Mouse (Mus musculus): ENCODE measurements around the gene 2510039O18Rik. TPM values are rescaled to one million over a fixed set of nuclear protein-coding genes. Genes with fewer than 3 reads are reported as not detected.

The 2510039O18Rik gene
- polyA plus RNA-seq (2012; ENCODE audit: insufficient read depth, insufficient read length, missing spikeins), result 18.7 and 19.7 TPM in 2 replicates

- Histone ChIP-seq H3K27ac (replicated peaks; ENCODE audit: low read depth, low read length) (peak within 1 kb of the TSS; percentile 53), H3K4me1 (ENCODE audit: control insufficient read depth, insufficient read depth, insufficient read length, low read length) (peaks cover 22% of the 10 kb centered on the region), H3K4me3 (ENCODE audit: insufficient read depth, low read depth, low read length) (peak within 1 kb of the TSS; percentile 79)
Measured at GRCm38 (mm10) chr4:147940576-147941044, at the start of gene 2510039O18Rik. TSS of gene 2510039O18Rik (plus strand) at chr4:147940895.

- Histone ChIP-seq H3K4me3 (ENCODE audit: insufficient read depth, low read depth, low read length) (no peak overlapping the region), H3K27ac (replicated peaks; ENCODE audit: low read depth, low read length) (peak overlapping the region; percentile 19), H3K4me1 (ENCODE audit: control insufficient read depth, insufficient read depth, insufficient read length, low read length) (peaks cover 9% of the 10 kb centered on the region)
Measured at GRCm38 (mm10) chr4:147895815-147896330, 44.8 kb upstream of the 2510039O18Rik start.

GRCm38 (mm10) chr4:147896411-147896810 is 44.3 kb upstream of the 2510039O18Rik start:
- H3K27ac ChIP-seq (replicated peaks; ENCODE audit: low read depth, low read length), result peak overlapping the region; percentile 83
- H3K4me3 ChIP-seq (ENCODE audit: insufficient read depth, low read depth, low read length), result no peak overlapping the region
- H3K4me1 ChIP-seq (ENCODE audit: control insufficient read depth, insufficient read depth, insufficient read length, low read length), result peaks cover 9% of the 10 kb centered on the region

GRCm38 (mm10) chr4:147897348-147897747 is 43.3 kb upstream of the 2510039O18Rik start:
- Histone ChIP-seq H3K4me3 (ENCODE audit: insufficient read depth, low read depth, low read length) (no peak overlapping the region), H3K27ac (replicated peaks; ENCODE audit: low read depth, low read length) (peak overlapping the region; percentile 83), H3K4me1 (ENCODE audit: control insufficient read depth, insufficient read depth, insufficient read length, low read length) (peaks cover 9% of the 10 kb centered on the region)

GRCm38 (mm10) chr4:147900452-147900851 is 40.2 kb upstream of the 2510039O18Rik start:
- Histone ChIP-seq H3K27ac (replicated peaks; ENCODE audit: low read depth, low read length) (no peak overlapping the region; the same call in 1 of the 2 replicates), H3K4me3 (ENCODE audit: insufficient read depth, low read depth, low read length) (no peak overlapping the region), H3K4me1 (ENCODE audit: control insufficient read depth, insufficient read depth, insufficient read length, low read length) (peaks cover 12% of the 10 kb centered on the region)

GRCm38 (mm10) chr4:147902906-147903500 is 37.7 kb upstream of the 2510039O18Rik start:
- peaks cover 8% of the 10 kb centered on the region for H3K4me1 ChIP-seq (ENCODE audit: control insufficient read depth, insufficient read depth, insufficient read length, low read length)
- H3K4me3 ChIP-seq (ENCODE audit: insufficient read depth, low read depth, low read length), result peak overlapping the region; percentile 69
- H3K27ac ChIP-seq (replicated peaks; ENCODE audit: low read depth, low read length), result peak overlapping the region; percentile 97

- H3K4me3 ChIP-seq (ENCODE audit: insufficient read depth, low read depth, low read length), result peak overlapping the region; percentile 69
- H3K4me1 ChIP-seq (ENCODE audit: control insufficient read depth, insufficient read depth, insufficient read length, low read length), result peaks cover 6% of the 10 kb centered on the region
- H3K27ac ChIP-seq (replicated peaks; ENCODE audit: low read depth, low read length), result peak overlapping the region; percentile 97
Measured at GRCm38 (mm10) chr4:147903601-147904000, 37.1 kb upstream of the 2510039O18Rik start.

GRCm38 (mm10) chr4:147904313-147905089 is 36.2 kb upstream of the 2510039O18Rik start, which contains the start of gene Mfn2:
TSS of gene Mfn2 (minus strand) at chr4:147904704.
- peak within 1 kb of the TSS; percentile 69 for H3K4me3 ChIP-seq (ENCODE audit: insufficient read depth, low read depth, low read length)
- peak within 1 kb of the TSS; percentile 97 for H3K27ac ChIP-seq (replicated peaks; ENCODE audit: low read depth, low read length)
- peaks cover 5% of the 10 kb centered on the region for H3K4me1 ChIP-seq (ENCODE audit: control insufficient read depth, insufficient read depth, insufficient read length, low read length)

GRCm38 (mm10) chr4:147905090-147905659 is 35.5 kb upstream of the 2510039O18Rik start:
- Histone ChIP-seq H3K4me3 (ENCODE audit: insufficient read depth, low read depth, low read length) (peak overlapping the region; percentile 37), H3K27ac (replicated peaks; ENCODE audit: low read depth, low read length) (peak overlapping the region; percentile 67), H3K4me1 (ENCODE audit: control insufficient read depth, insufficient read depth, insufficient read length, low read length) (peaks cover 5% of the 10 kb centered on the region)

GRCm38 (mm10) chr4:147906230-147906629 is 34.5 kb upstream of the 2510039O18Rik start:
- H3K4me1 ChIP-seq (ENCODE audit: control insufficient read depth, insufficient read depth, insufficient read length, low read length), result peaks cover 5% of the 10 kb centered on the region
- peak overlapping the region; percentile 67 for H3K27ac ChIP-seq (replicated peaks; ENCODE audit: low read depth, low read length)
- no peak overlapping the region for H3K4me3 ChIP-seq (ENCODE audit: insufficient read depth, low read depth, low read length)

GRCm38 (mm10) chr4:147909486-147909885 is 31.2 kb upstream of the 2510039O18Rik start:
- H3K27ac ChIP-seq (replicated peaks; ENCODE audit: low read depth, low read length), result no peak overlapping the region
- peaks cover 2% of the 10 kb centered on the region for H3K4me1 ChIP-seq (ENCODE audit: control insufficient read depth, insufficient read depth, insufficient read length, low read length)
- H3K4me3 ChIP-seq (ENCODE audit: insufficient read depth, low read depth, low read length), result no peak overlapping the region

- no peak overlapping the region for H3K4me3 ChIP-seq (ENCODE audit: insufficient read depth, low read depth, low read length)
- no peak overlapping the region for H3K27ac ChIP-seq (replicated peaks; ENCODE audit: low read depth, low read length)
- no peaks in the 10 kb centered on the region; the same call in 1 of the 2 replicates for H3K4me1 ChIP-seq (ENCODE audit: control insufficient read depth, insufficient read depth, insufficient read length, low read length)
Measured at GRCm38 (mm10) chr4:147918459-147919121, 22.1 kb upstream of the 2510039O18Rik start.

GRCm38 (mm10) chr4:147920973-147921372 is 19.7 kb upstream of the 2510039O18Rik start:
- Histone ChIP-seq H3K4me3 (ENCODE audit: insufficient read depth, low read depth, low read length) (no peak overlapping the region), H3K27ac (replicated peaks; ENCODE audit: low read depth, low read length) (no peak overlapping the region), H3K4me1 (ENCODE audit: control insufficient read depth, insufficient read depth, insufficient read length, low read length) (no peaks in the 10 kb centered on the region; the same call in 1 of the 2 replicates)

GRCm38 (mm10) chr4:147922341-147922740 is 18.4 kb upstream of the 2510039O18Rik start:
- H3K4me3 ChIP-seq (ENCODE audit: insufficient read depth, low read depth, low read length), result no peak overlapping the region
- no peaks in the 10 kb centered on the region; the same call in 1 of the 2 replicates for H3K4me1 ChIP-seq (ENCODE audit: control insufficient read depth, insufficient read depth, insufficient read length, low read length)
- peak overlapping the region; percentile 31; the same call in 1 of the 2 replicates for H3K27ac ChIP-seq (replicated peaks; ENCODE audit: low read depth, low read length)

Measured in brown adipose tissue, adult 24 weeks (tissue).